Mouse (Mus musculus): ENCODE measurements around the gene 2010106E10Rik.

The 2010106E10Rik gene

GRCm38 (mm10) chrX:112494974-112495373 lies at the start of gene 2010106E10Rik:
Gene 2010106E10Rik (plus strand): TSS chrX:112495274.
- no peak for DNase-seq

DNA sequence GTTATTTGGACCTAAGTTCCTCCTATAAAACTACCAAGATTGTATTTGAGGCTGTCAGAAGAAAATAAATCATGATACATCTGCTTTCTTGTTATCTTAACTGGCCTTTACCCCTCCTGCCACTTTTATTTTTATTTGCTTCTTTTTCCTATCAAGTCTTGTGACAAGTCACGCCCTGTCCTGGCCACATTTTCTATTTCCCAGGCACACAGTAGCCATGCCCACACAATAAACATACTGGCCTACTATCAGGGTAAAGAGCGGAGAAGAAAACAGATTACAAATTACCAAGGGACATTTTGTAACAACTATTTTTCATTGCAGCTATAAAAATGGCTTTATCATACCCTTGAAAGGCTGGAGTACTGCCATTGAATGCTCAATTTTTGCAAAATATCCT lies 10.6 kb downstream of the 2010106E10Rik start:
- DNase-seq: no peak

DNA sequence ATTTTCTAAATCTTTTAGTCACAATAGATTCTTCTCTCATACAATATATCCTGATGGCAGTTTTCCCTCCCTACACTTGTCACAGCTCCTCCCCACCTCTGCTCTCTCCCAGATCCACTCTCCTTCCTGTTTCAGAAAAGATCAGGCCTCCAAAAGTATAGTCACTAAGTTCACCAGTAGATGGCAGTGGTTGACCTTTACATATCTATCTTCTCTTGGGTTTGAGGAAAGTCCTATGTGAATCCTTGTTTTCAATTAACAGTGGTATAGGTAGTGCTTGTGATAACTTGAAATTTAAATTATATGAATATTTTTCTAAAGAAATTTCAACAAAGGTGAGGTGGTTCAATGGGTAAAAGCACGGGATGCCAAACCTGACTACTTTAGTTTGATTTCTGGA lies 29.7 kb downstream of the 2010106E10Rik start:
- no peak for DNase-seq

DNA sequence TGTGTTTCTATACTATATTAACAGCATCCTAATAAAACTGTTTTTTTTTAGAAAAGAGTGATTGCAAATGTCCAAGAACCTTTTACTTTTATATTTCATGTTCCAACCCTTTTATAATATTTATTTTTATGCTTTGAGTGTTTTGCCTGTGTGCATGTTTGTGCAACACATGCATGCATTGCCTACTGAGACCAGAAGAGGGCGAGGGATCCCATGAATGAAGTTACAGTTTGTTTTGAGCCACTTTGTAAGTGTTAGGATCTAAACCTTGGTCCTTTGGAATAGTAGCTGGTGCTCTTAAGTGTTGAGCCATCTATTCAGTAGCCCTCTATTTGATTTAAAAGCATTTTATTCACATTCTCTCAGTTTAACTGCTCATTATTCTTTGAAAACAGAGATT lies 48.0 kb downstream of the 2010106E10Rik start:
- DNase-seq: peak in 1 of 2 experiments; percentile 1

DNA sequence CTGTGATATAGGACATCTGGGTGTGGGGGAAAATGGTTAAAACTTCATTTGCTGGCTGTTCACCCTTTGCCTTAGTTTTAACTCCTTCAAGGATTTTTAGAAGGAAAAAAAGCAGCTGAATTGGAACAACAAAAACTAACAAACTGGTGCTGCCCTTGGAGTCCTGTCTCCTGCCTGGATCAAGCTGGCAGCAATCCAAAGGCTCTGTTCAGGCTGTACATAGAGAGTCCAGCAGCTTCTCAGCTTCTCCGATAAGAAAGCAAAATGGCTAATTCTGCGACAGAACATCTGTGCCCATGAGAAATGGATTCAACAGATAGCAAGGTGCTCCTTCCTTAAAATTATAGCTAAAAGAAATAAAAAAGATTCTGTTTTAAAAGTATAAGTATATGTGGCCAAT lies 72.6 kb downstream of the 2010106E10Rik start:
- peak; percentile 2 to 3 for DNase-seq

DNA sequence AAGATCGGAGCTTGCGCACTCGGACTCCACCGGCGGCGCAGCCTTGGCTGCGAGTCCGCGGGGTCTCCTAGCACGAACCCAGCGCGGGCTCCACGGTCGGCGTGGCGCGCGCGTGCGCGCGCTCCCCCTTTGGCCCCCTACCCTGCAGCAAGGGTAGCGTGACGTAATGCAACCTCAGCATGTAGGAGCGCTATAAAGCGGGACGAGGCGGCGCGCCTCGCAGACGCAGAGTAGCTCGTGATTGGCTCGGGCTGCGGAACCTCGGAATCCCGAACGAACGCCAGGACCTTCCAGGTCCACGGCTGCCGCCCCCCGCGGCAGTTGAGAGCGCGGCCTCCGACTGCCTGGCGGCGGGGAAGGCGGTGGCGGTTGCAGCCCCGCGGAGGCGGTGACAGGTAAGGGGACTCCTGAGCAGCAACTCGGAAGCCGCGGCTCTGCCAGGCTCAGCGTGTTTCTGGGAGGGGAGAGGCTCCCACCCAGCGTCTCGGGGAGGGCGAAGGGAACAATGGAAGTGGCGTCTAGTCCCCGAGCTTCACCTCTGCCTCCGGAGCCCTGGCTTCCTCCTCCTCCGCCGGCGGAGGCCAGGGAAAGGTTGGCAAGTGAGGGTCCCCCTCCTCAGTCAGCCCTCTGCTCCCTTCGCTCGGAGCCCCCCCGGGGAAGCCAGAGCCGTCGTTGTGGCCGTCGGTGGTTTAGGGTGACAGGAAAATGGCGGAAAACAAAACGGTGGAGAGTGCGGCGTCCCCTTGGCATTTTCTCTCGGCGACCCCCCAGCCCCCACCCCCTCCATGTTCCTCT lies 105.6 kb downstream of the 2010106E10Rik start, which contains the start of gene Zfp711:
Gene Zfp711 (plus strand): TSS at position 16 of the 795 bp plus-strand sequence.
- DNase-seq: peak; percentile 72 to 77

GRCm38 (mm10) chrX:112601306-112602120 lies 106.4 kb downstream of the 2010106E10Rik start:
- peak; percentile 37 to 53 for DNase-seq
